Mouse (Mus musculus): Measurements from ENCODE around the gene Nfix. TPM values are rescaled to one million over a fixed set of nuclear protein-coding genes. Genes with fewer than 3 reads are reported as not detected.
A peak's percentile ranks its signal among the peaks of the same experiment; 100 is the strongest.

The Nfix gene
- total RNA-seq, 2 experiments from 2014 or later, result 481 to 528 TPM

GRCm38 (mm10) chr8:84740895-84741843, 59.0 kb downstream of the Nfix start:
- no peak for DNase-seq (ENCODE audit: low spot score)

- no peak for DNase-seq (ENCODE audit: low spot score)
These were observed 60.8 kb downstream of the Nfix start for GRCm38 (mm10) chr8:84739401-84739742.

- no peak for DNase-seq (ENCODE audit: low spot score)
These were observed 61.3 kb downstream of the Nfix start for GRCm38 (mm10) chr8:84738715-84739400.

- DNase-seq (ENCODE audit: low spot score), result no peak
These were observed 61.9 kb downstream of the Nfix start for GRCm38 (mm10) chr8:84738266-84738665.

- DNase-seq (ENCODE audit: low spot score), result peak; percentile 84
These were observed 62.5 kb downstream of the Nfix start for GRCm38 (mm10) chr8:84737608-84738007.

- no peak for DNase-seq (ENCODE audit: low spot score)
These were observed 63.6 kb downstream of the Nfix start for GRCm38 (mm10) chr8:84736521-84736920.

- peak; percentile 78 for DNase-seq (ENCODE audit: low spot score)
These were observed 64.5 kb downstream of the Nfix start for GRCm38 (mm10) chr8:84735597-84735996.

GRCm38 (mm10) chr8:84734680-84735079, 65.5 kb downstream of the Nfix start:
- DNase-seq (ENCODE audit: low spot score), result no peak

GRCm38 (mm10) chr8:84733959-84734358, 66.2 kb downstream of the Nfix start:
- no peak for DNase-seq (ENCODE audit: low spot score)

GRCm38 (mm10) chr8:84732996-84733395, 67.1 kb downstream of the Nfix start:
- no peak for DNase-seq (ENCODE audit: low spot score)

- no peak for DNase-seq (ENCODE audit: low spot score)
These were observed 67.6 kb downstream of the Nfix start for GRCm38 (mm10) chr8:84732545-84732944.

GRCm38 (mm10) chr8:84731371-84732177, 68.6 kb downstream of the Nfix start:
- DNase-seq (ENCODE audit: low spot score), result no peak

- peak; percentile 62 for DNase-seq (ENCODE audit: low spot score)
These were observed 69.4 kb downstream of the Nfix start for GRCm38 (mm10) chr8:84730541-84731370.

- DNase-seq (ENCODE audit: low spot score), result no peak
These were observed 70.2 kb downstream of the Nfix start for GRCm38 (mm10) chr8:84729921-84730362.

GRCm38 (mm10) chr8:84728474-84728873, 71.7 kb downstream of the Nfix start:
- DNase-seq (ENCODE audit: low spot score), result no peak

- DNase-seq (ENCODE audit: low spot score), result peak; percentile 68
These were observed 74.2 kb downstream of the Nfix start for GRCm38 (mm10) chr8:84725941-84726259.

GRCm38 (mm10) chr8:84725246-84725940, 74.8 kb downstream of the Nfix start:
- no peak for DNase-seq (ENCODE audit: low spot score)

- DNase-seq (ENCODE audit: low spot score), result no peak
These were observed 75.5 kb downstream of the Nfix start for GRCm38 (mm10) chr8:84724683-84725082.

GRCm38 (mm10) chr8:84723571-84723900, 76.6 kb downstream of the Nfix start:
- no peak for DNase-seq (ENCODE audit: low spot score)

- DNase-seq (ENCODE audit: low spot score), result peak; percentile 78
These were observed 77.1 kb downstream of the Nfix start, which contains the start of gene G430095P16Rik for GRCm38 (mm10) chr8:84722850-84723570. G430095P16Rik (plus strand) TSS chr8:84723007.
